Mouse (Mus musculus) naive thymus-derived CD4-positive, alpha-beta T cell, adult 5 months (primary cell): ENCODE data around the gene Sult2b1. TPM values are rescaled to one million over a fixed set of nuclear protein-coding genes. Genes with fewer than 3 reads are reported as not detected.

Experiments used
- polyA plus RNA-seq: library from polyadenylated mRNA; unstranded; fragments of 100-300 nt; shearing (Covaris generic); gene quantifications from one replicate; pipeline ENCODE4 v1.2.1, GENCODE M21; 2017

Gene Sult2b1
- polyA plus RNA-seq = 4.7 TPM

GRCm38 (mm10) chr7:45784524-45785372 lies at the start of gene Sult2b1:
TSS of gene Sult2b1 (minus strand) at chr7:45784669.

GRCm38 (mm10) chr7:45830427-45831127 lies 46.1 kb upstream of the Sult2b1 start, which contains the start of gene Grwd1:
TSS of gene Grwd1 (minus strand) at chr7:45830944.

GRCm38 (mm10) chr7:45824598-45824997 lies 40.1 kb upstream of the Sult2b1 start, which contains the start of gene Kcnj14:
TSS of gene Kcnj14 (minus strand) at chr7:45824782.

DNA sequence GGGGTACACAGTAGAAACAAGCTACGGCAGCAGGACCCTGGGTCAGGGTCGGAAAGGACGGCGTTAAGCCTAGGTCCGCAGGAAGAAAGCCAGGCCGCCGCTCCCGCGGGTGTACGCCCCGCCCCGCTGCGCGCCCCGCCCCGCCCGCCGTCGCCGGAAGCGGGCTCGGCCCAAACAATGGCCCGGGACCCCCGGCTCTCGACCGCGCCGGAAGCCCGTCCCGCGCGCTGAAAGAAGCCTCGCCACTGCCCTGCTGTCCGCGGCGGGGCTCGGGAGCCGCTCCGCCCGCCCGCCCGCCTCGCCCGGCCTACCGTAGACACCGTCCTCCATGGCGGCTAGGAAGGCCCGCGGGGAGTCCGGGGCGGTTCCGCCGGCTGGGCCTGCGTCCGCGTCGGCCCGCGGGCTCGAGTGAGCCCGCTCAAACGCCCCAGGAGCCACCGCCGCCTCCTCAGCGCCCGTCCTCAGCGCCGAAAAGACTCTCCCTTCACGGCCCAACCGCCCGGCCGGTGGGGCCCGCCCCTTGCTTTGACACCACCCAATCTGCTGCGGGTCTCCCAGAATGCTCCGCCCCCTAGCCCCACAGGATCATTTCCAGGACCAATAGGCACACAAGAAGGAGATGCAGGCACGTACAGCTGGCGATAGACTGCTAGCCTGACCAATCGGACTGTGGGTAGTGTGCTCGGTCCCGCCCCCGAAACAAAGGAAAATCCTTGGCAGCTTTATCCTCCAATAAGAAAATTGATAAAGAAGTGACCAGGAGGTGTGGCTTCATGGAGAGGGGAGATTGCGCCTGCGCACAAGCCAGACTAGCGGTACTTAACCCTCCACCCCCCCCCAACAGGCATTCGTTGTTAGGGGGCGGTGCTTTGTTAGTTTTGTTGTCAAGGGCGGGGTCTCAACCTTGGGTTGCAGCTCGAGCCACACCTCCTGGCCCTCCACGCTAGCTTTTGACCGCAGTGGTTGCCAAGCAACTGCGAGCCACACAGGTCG lies 29.6 kb upstream of the Sult2b1 start, which contains the start of gene Cyth2:
Gene Cyth2 (minus strand): TSS at position 795 of the 993 bp plus-strand sequence.

DNA sequence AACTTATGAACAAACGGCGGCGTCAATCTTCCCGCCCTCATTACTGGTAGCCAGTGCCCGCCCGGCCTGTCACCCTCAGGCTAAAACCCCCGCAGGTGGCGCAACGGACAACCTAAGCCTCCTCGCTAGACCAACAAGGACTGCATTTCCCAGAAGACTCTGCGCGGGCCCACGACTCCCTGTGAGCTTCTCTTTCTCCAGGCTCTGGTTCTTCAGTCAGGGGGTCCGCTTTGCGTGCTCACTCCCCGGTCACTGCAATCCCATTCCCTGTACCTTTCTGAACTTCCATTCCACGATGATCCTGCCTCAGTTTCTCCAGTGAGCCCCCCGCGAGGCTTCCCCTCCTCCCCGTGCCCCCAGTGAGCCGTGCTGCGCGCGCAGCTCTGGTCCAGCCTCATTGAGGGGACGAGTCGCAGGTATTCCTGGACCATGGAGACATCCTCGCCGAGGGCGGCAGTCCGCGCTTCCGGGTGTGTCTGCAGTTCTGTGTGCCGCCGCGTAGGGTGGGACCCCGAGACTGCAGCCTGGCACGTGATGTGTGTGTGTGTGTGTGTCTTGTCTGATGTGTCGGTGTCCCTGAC lies 868 bp downstream of the Sult2b1 start, which contains the start of gene Lmtk3:
Gene Lmtk3 (plus strand): TSS at position 228 of the 581 bp plus-strand sequence.

GRCm38 (mm10) chr7:45725713-45726112 lies 58.8 kb downstream of the Sult2b1 start, which contains the start of gene Spaca4:
TSS of gene Spaca4 (minus strand) at chr7:45725813.

DNA sequence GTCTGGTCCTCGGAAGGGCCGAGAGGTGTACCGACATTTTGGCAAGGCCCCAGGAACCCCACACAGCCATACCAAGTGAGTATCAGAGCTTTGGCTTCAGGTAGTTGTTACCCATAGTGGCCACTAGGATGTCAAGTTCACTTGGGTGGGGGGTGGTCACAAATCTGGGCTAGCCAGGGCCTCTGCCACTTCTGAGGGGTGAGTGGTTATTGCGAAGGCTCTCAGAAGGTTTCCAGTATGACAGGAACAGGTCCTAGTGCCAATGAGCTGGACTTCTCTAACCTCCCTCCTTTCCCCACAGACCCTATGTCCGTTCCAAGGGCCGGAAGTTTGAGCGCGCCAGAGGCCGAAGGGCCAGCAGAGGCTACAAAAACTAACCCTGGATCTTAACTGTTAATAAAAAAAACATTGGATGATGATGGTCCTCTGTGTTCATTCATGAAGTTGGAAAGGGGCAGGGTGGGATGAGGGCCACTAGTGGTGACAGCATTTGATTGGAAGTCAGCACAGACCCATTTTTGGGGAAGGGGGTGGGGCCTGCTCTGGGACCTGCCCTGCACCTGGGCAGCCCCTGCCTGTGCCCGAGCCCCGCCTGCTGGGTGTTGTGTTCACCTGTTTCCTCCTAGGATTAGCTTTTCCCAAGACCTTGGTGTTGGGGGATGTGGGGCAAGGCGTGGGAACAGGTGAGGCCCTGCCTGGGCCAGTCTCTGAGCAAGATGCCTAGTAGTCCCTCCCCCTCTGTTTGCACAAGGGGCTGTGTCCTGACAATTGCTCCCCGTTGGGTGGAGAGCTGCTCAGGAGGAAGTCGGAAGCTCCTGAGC lies 63.8 kb downstream of the Sult2b1 start, which contains the start of gene Fam83e:
Gene Fam83e (plus strand): TSS at position 800 of the 821 bp plus-strand sequence.

GRCm38 (mm10) chr7:45717918-45718297 lies 66.6 kb downstream of the Sult2b1 start, which contains the start of gene Sphk2:
TSS of gene Sphk2 (minus strand) at chr7:45718002.

DNA sequence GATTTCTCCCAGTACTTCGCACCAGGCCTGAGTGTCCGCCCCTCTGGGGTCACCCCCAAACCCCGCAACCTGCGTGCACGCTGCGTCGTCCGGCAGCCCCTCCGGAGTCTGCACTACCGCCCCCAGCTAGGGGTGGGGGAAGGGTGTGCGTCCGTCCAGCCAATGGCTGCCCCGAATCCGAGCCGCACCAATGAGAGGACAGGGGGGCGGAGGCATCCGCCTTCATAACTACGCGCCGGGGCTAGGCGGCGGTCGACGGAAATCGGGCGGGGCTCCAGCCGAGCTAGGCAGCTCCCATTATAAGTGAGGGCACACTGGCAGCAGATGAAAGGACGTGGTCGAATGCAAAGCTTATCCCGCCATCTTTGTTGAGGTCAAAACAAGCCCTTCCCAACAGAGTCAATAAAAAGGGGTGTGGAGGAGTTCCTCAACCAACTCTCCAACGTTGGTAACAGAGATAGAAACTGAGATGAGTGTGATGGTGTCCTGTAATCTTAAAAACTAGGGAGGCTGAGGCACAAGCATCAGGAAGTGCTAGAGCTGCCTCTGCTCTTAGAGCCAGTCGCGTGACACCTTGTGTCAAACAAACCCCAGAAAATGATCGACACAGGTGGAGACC lies 69.3 kb downstream of the Sult2b1 start, which contains the start of gene Rpl18:
Gene Rpl18 (plus strand): TSS at position 368 of the 619 bp plus-strand sequence.

DNA sequence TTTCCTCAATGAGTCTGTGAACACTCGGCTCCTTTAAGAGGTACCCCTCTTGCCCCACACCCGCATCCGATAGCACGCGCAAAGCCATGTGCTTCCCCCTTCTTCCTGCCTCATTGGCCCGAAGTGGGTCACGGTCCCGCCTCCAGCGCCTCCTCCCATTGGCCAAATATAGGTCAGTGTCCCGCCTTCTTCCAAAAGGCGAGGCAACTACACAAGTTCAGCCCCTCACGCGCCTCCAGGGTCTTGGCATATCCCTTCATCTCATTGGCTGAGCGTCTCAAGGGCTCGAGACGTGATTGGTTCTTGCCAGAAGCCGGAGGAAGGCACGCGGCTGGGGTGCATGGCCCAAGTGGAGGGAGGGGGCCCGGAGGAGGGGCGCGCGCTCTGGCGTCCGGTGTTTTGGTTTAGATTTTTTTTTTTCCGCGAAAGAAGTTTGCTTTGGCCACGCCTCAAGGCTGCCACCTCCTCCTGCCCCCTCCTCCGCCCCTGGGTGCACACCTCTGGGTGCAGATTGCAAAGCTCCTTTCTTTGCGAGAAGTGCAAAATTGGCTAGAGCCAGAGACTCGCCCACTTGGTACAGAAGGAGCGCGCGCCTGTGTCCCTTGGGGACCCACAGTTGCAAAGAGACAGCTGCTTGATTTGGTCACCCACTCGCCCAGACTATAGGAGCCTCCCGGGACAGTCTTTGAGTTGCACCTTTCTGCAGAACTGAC lies 79.6 kb downstream of the Sult2b1 start, which contains the start of gene Dbp:
Gene Dbp (plus strand): TSS at position 359 of the 713 bp plus-strand sequence.

GRCm38 (mm10) chr7:45699523-45700141 lies 84.8 kb downstream of the Sult2b1 start, which contains the start of gene Car11:
TSS of gene Car11 (plus strand) at chr7:45699843.

DNA sequence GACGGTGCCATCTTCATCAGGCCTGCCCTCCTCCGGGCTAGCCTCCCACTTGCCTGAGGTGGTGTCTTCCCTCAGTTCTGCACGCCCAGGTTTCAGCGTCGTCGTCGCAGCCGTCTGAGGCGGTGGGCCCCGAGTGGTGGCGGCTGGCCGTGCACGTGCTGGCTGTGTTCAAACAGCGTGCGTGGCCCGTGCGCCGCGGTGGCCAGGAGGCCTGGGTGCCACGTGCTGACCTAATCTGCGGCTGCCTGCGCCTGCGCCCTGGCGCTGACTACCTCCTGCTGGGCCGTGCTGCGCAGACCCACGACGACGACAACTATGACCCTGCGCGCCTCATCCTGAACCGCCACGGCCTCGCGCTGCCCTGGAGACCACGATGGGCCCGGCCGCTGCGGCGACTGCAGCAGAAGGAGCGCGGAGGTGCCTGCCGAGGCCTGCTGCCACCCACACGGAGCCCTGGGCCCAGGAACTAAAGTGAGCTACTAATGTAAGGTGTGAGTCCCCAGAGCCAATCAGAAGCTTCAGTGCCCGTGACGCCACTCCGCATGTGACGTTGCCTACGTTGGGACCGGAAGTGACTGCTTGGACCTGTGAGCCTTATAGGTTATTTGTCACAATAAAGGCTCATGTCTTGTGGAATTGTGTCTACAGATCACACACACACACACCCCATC lies 90.4 kb downstream of the Sult2b1 start, which contains the start of gene Sec1:
Gene Sec1 (minus strand): TSS at position 482 of the 671 bp plus-strand sequence.

DNA sequence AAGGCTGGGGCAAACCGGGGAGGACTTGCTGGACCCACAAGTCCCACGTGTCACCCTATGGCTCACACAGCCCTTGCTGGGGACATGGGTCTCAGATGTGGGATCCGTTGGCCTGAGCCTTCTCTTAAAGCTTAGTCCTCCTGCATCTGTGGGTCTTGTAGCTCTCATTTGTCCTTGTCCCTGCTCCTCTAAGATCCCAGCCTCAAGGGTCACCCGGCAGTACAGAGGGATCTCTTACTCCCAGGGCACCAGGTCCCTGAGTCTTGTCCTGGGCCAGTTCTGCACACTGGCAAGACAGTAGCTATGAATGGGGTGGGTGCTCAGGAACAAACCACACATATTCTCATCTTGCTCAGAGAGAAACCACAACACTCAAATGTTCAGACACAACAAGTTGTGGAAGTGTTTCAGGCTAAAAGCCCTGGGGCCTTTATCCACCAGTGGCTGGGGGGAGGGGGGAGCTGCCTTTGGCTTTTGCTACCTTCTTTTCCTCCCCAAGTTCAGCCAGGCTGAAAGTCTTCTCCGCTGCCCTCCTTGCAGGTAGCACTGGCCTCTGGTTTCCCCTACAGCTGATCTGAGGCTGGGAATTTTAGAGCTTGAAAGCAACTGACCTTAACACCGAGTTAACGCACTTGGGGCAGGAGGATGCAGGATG lies 100.9 kb downstream of the Sult2b1 start, which contains the start of gene Ntn5:
Gene Ntn5 (plus strand): TSS at position 627 of the 655 bp plus-strand sequence.

